Mouse (Mus musculus) liver, adult 2 months (tissue): ENCODE data around the gene Srpk3. TPM values are rescaled to one million over a fixed set of nuclear protein-coding genes. Genes with fewer than 3 reads are reported as not detected.

Source experiments
- DNase-seq: peaks from one replicate; pipeline ENCODE4 v3.0.0-alpha.2; 2011; ENCODE audit warnings: low read depth, low spot score; ENCODE audit errors: extremely low read depth
- H3K27ac ChIP-seq: fragments of 200-500 bp; replicated peaks from 2 replicates; pipeline ENCODE4 v1.5.1; 2012; ENCODE audit warnings: low read depth, mild to moderate bottlenecking, control low read depth, inconsistent platforms, low read length; ENCODE audit not compliant: insufficient read depth
- H3K27me3 ChIP-seq: fragments of 200-500 bp; 2 replicates; pipeline ENCODE4 v1.6.1; 2012; ENCODE audit warnings: mild to moderate bottlenecking, moderate library complexity, low read length, inconsistent platforms; ENCODE audit not compliant: control insufficient read depth, insufficient read depth
- H3K36me3 ChIP-seq: fragments of 200-500 bp; 2 replicates; pipeline ENCODE4 v1.6.1; 2012; ENCODE audit warnings: low read length, inconsistent platforms; ENCODE audit not compliant: control insufficient read depth, insufficient read depth
- H3K4me1 ChIP-seq: fragments of 200-500 bp; 2 replicates; pipeline ENCODE4 v1.6.1; 2011; ENCODE audit warnings: low read length; ENCODE audit not compliant: control insufficient read depth, insufficient read depth
- H3K4me3 ChIP-seq: fragments of 200-500 bp; 2 replicates; pipeline ENCODE4 v1.5.1; 2011; ENCODE audit warnings: low read depth, mild to moderate bottlenecking, control low read depth, low read length, moderate library complexity; ENCODE audit not compliant: insufficient read depth
- H3K79me2 ChIP-seq: fragments of 200-500 bp; 2 replicates; pipeline ENCODE4 v1.6.1; 2012; ENCODE audit warnings: inconsistent platforms, mild to moderate bottlenecking, low read length, moderate library complexity; ENCODE audit not compliant: control insufficient read depth, insufficient read depth
- H3K9ac ChIP-seq: fragments of 200-500 bp; 2 replicates; pipeline ENCODE4 v1.6.1; 2012; ENCODE audit warnings: low read depth, mild to moderate bottlenecking, control low read depth, inconsistent platforms, low read length
- CTCF ChIP-seq: fragments of 200-500 bp; IDR thresholded peaks from 2 replicates; pipeline ENCODE4 v1.5.1; 2011; ENCODE audit warnings: low read depth, low read length, control low read depth
- POLR2A ChIP-seq: fragments of 200-500 bp; IDR thresholded peaks from 2 replicates; pipeline ENCODE4 v1.6.1; 2011; ENCODE audit warnings: low read length, control low read depth; ENCODE audit not compliant: insufficient read depth; ENCODE audit errors: extremely low read depth
- WGBS: fragments of 180-500 bp; shearing (Covaris S2); methylation state at CpG from one replicate; pipeline ENCODE4 v1.1.7; 2018; 5-methylcytosine and 5-hydroxymethylcytosine counted together
- polyA plus RNA-seq: library from polyadenylated mRNA; depleted of rRNA; stranded (reverse); fragments of >200 nt; gene quantifications from 2 replicates; pipeline ENCODE4 v1.2.3, GENCODE M21; 2012; rRNA removed
- total RNA-seq: library from RNA; depleted of rRNA; stranded (reverse); fragments of >200 nt; gene quantifications from 2 replicates; pipeline ENCODE4 v1.2.3, GENCODE M21; 2014; rRNA removed

The Srpk3 gene
- total and polyA plus RNA-seq, 2 experiments = 0.72 TPM; not detected in 1

DNA sequence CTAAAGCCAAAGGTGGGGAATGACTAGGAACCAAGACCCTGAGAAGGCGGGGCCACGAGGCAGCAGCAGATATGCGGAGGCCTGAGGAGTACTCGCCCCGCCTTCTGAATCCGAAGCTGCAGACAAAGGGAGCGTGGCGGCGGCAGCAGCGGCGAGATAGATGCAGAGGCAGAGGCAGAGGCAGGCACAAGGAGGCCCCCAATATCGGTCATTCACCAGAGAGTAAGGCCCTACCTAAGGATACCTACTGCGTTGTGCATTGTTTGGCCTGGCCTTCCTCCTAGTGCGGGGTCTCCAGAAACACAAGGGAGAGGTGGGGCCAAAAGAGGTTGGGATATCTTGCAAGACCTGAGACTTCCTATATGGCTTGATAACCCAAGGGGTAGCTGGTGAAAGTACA lies 40.9 kb downstream of the Srpk3 start:
- H3K4me3 ChIP-seq = no peak overlapping the region
- H3K4me1 ChIP-seq = no peaks in the 10 kb centered on the region
- DNase-seq = no peak
- H3K79me2 ChIP-seq = no peaks in the 10 kb centered on the region
- H3K36me3 ChIP-seq = no peaks in the 10 kb centered on the region
- H3K27me3 ChIP-seq = no peaks in the 10 kb centered on the region
- WGBS = 25% methylated on average over 14 of the region's 14 CpGs
- no peak overlapping the region for H3K27ac ChIP-seq
- H3K9ac ChIP-seq = no peak overlapping the region
- TF ChIP-seq POLR2A (no peak), CTCF (no peak)

DNA sequence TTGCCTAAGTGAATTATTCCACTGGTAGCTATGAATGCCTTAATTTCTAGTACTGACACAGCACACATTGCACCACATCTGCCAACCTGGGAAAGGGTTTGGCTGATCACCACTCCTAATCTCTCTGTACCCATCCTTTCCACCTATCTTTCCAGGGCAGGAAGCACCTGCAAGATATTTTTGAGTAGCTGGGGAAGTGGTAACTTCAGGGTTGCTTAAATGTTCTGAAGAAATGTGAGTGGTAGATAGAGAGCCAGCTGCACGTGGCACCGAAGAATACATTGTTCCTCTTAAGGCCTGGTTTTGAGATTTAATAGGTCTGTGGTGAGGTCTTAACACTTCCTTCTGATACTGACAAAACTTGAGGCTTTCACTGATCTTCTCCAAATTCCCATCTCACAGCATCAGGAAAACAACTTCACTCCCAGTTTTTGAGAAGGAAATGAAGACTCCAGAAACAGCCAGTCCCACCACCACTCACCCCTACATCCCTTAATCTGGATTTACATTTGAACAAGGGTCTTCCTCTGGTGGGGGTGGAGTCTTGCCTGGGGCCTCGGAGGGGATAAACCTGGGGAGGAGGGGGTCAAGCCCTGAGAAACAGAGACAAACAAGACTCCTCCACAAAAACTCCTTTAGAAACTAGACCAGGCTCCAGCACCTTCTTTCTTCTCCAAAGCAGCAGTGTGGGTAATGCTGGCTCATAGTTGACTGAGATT lies 42.5 kb downstream of the Srpk3 start:
- no peak overlapping the region for H3K9ac ChIP-seq
- no peaks in the 10 kb centered on the region for H3K27me3 ChIP-seq
- 57% methylated on average over 3 of the region's 3 CpGs for WGBS
- no peak overlapping the region for H3K4me3 ChIP-seq
- no peaks in the 10 kb centered on the region for H3K79me2 ChIP-seq
- no peak overlapping the region for H3K27ac ChIP-seq
- TF ChIP-seq CTCF (no peak), POLR2A (no peak)
- DNase-seq = no peak
- H3K36me3 ChIP-seq = no peaks in the 10 kb centered on the region
- no peaks in the 10 kb centered on the region for H3K4me1 ChIP-seq

DNA sequence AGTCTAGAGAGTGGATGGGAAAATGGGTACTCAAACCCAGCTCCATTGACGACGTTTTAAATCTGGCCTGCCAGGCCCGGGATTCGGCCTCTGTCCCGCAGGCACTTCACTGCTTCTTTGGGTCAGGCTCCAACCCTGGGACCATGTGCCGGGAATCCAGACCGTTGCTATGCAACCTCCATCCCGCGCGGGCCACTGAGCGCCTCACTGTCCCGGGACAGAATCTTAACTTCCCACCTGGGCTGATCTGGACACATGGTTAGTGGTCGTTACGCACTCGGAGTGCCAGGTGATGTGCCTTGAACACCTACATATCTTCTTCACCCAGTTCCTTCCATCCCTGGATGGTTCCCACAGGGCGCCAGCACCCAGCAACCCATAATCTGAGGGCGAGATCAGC lies 49.5 kb downstream of the Srpk3 start:
- 3% methylated on average over 17 of the region's 17 CpGs for WGBS
- DNase-seq = no peak
- H3K79me2 ChIP-seq = no peaks in the 10 kb centered on the region
- no peak overlapping the region for H3K27ac ChIP-seq
- no peaks in the 10 kb centered on the region for H3K36me3 ChIP-seq
- no peaks in the 10 kb centered on the region for H3K4me1 ChIP-seq
- H3K27me3 ChIP-seq = peaks cover 6% of the 10 kb centered on the region; the same call in 1 of the 2 replicates
- H3K9ac ChIP-seq = no peak overlapping the region
- H3K4me3 ChIP-seq = no peak overlapping the region
- TF ChIP-seq POLR2A (no peak), CTCF (no peak)

DNA sequence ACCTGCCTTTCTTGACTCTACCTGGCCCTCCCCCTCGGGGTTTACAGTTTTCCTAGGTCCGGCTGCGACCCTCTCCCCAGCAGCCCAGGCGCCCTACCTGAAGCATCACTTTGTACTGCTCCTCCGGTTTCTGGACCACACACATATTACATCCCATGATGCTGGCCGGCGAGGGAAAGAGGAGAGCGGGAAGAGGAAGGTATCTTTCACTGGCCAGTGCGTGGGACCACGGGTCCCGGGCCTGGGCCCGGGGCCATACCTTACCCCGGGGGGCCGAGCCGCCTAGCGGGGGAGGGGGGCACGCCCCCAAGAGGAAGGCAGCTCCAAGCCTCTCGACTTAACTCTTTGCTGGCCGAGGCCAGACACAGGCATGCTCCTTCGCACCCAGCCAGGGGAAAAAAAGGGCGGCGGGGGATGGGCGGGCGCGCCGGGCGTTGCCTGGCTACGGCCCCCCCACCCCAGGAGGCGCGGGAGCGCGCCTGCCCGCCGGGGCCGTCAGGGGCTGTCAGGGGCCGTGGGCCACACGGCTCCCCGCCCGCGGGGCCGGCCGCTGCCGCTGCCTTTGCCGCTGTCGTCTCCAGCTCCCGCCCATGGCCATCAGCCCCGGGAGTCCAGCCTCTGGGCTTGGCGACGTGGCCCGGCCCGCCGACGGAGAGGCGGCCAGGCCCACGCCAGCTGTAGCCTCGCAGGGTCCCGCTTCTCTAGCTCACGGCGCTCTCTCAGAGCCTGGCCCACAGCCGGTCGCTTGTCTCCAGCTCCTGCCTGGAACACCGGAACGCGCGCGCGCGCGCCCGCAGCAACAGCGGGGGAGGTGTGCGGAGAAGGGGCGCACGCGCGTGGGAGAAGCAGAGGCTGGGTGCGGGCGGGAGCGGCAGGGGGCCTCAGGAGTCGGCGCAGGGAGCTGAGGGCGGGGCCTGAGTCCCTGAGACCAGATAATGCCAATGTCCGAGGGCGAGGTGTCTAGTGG lies 50.3 kb downstream of the Srpk3 start, which contains the start of gene Pdzd4:
Pdzd4 (minus strand) TSS at position 785 of the 967 bp plus-strand sequence.
- no peaks in the 10 kb centered on the region for H3K79me2 ChIP-seq
- H3K9ac ChIP-seq = peak within 1 kb of the TSS; percentile 47; the same call in 1 of the 2 replicates
- TF ChIP-seq POLR2A = no peak
- TF ChIP-seq CTCF = no peak
- H3K4me3 ChIP-seq = peak within 1 kb of the TSS; percentile 60; the same call in 1 of the 2 replicates
- H3K36me3 ChIP-seq = no peaks in the 10 kb centered on the region
- no peak for DNase-seq
- no peaks in the 10 kb centered on the region for H3K4me1 ChIP-seq
- WGBS = 2% methylated on average over 49 of the region's 84 CpGs
- H3K27ac ChIP-seq = no peak within 1 kb of the TSS
- peaks cover 6% of the 10 kb centered on the region; the same call in 1 of the 2 replicates for H3K27me3 ChIP-seq

Other genes starting within 250 kb of the Srpk3 start
- gene Dusp9, start 135.0 kb upstream of the Srpk3 start, total RNA-seq = 0.07 TPM in 1 of 2 replicates, not detected in the other
- 0.04 TPM in 1 of 2 replicates, not detected in the other for gene Dusp9, start 135.0 kb upstream of the Srpk3 start, polyA plus RNA-seq
- not detected in 2 replicates for gene Pnck, start 114.3 kb upstream of the Srpk3 start, total RNA-seq
- gene Pnck, start 114.3 kb upstream of the Srpk3 start, polyA plus RNA-seq = 0.07 TPM in 1 of 2 replicates, not detected in the other
- gene Slc6a8, start 101.3 kb upstream of the Srpk3 start, total RNA-seq = 1.0 and 2.6 TPM in 2 replicates
- 2.3 and 5.2 TPM in 2 replicates for gene Slc6a8, start 101.3 kb upstream of the Srpk3 start, polyA plus RNA-seq
- 154 and 168 TPM in 2 replicates for gene Bcap31, start 58.2 kb upstream of the Srpk3 start, total RNA-seq
- 69.8 and 85.5 TPM in 2 replicates for gene Bcap31, start 58.2 kb upstream of the Srpk3 start, polyA plus RNA-seq
- 8.6 and 9.3 TPM in 2 replicates for gene Abcd1, start 57.8 kb upstream of the Srpk3 start, total RNA-seq
- gene Abcd1, start 57.8 kb upstream of the Srpk3 start, polyA plus RNA-seq = 24.3 and 26.2 TPM in 2 replicates
- 0.07 and 0.09 TPM in 2 replicates for gene Plxnb3, start 17.3 kb upstream of the Srpk3 start, total RNA-seq
- 0.15 and 0.20 TPM in 2 replicates for gene Plxnb3, start 17.3 kb upstream of the Srpk3 start, polyA plus RNA-seq
- 81.1 and 84.7 TPM in 2 replicates for gene Idh3g, start 12.5 kb downstream of the Srpk3 start, total RNA-seq
- 130 and 161 TPM in 2 replicates for gene Idh3g, start 12.5 kb downstream of the Srpk3 start, polyA plus RNA-seq
- gene Ssr4, start 12.6 kb downstream of the Srpk3 start, total RNA-seq = 179 and 195 TPM in 2 replicates
- 309 and 426 TPM in 2 replicates for gene Ssr4, start 12.6 kb downstream of the Srpk3 start, polyA plus RNA-seq
- 0.09 and 0.20 TPM in 2 replicates for gene Pdzd4, start 50.6 kb downstream of the Srpk3 start, total RNA-seq
- gene Pdzd4, start 50.6 kb downstream of the Srpk3 start, polyA plus RNA-seq = 0.09 and 0.16 TPM in 2 replicates
- not detected in 2 replicates for gene Avpr2, start 117.7 kb downstream of the Srpk3 start, total RNA-seq
- gene Avpr2, start 117.7 kb downstream of the Srpk3 start, polyA plus RNA-seq = not detected in 2 replicates
- 0.09 and 0.47 TPM in 2 replicates for gene L1cam, start 121.7 kb downstream of the Srpk3 start, total RNA-seq
- 0.06 and 0.17 TPM in 2 replicates for gene L1cam, start 121.7 kb downstream of the Srpk3 start, polyA plus RNA-seq
- gene Arhgap4, start 147.5 kb downstream of the Srpk3 start, total RNA-seq = 3.4 and 3.6 TPM in 2 replicates
- 4.8 and 8.6 TPM in 2 replicates for gene Arhgap4, start 147.5 kb downstream of the Srpk3 start, polyA plus RNA-seq
- gene Naa10, start 147.5 kb downstream of the Srpk3 start, total RNA-seq = 44.6 and 46.8 TPM in 2 replicates
- gene Naa10, start 147.5 kb downstream of the Srpk3 start, polyA plus RNA-seq = 51.7 and 55.9 TPM in 2 replicates
- gene Renbp, start 156.4 kb downstream of the Srpk3 start, total RNA-seq = 4.1 and 8.5 TPM in 2 replicates
- 2.1 and 2.9 TPM in 2 replicates for gene Renbp, start 156.4 kb downstream of the Srpk3 start, polyA plus RNA-seq
- gene Hcfc1, start 192.0 kb downstream of the Srpk3 start, total RNA-seq = 8.9 and 13.6 TPM in 2 replicates
- gene Hcfc1, start 192.0 kb downstream of the Srpk3 start, polyA plus RNA-seq = 16.5 and 21.6 TPM in 2 replicates
- gene Irak1, start 249.5 kb downstream of the Srpk3 start, total RNA-seq = 17.0 and 26.4 TPM in 2 replicates
- gene Irak1, start 249.5 kb downstream of the Srpk3 start, polyA plus RNA-seq = 84.7 and 86.7 TPM in 2 replicates